Mouse (Mus musculus): ENCODE measurements around the gene Bcan.

The Bcan gene

GRCm38 (mm10) chr3:88000181-88000580 lies at the start of gene Bcan:
Bcan (minus strand) TSS chr3:88000230.
- peak; percentile 38 for DNase-seq (ENCODE audit: low read depth, low spot score)

- DNase-seq (ENCODE audit: low read depth, low spot score), result no peak
Measured at GRCm38 (mm10) chr3:88049532-88049931, 49.5 kb upstream of the Bcan start.

GRCm38 (mm10) chr3:88042661-88043421 lies 42.8 kb upstream of the Bcan start, which contains the start of gene Gpatch4:
Gpatch4 (plus strand) TSS chr3:88043108.
- DNase-seq (ENCODE audit: low read depth, low spot score), result peak; percentile 96

GRCm38 (mm10) chr3:88035561-88036293 lies 35.7 kb upstream of the Bcan start:
- no peak for DNase-seq (ENCODE audit: low read depth, low spot score)

- DNase-seq (ENCODE audit: low read depth, low spot score), result no peak
Measured at GRCm38 (mm10) chr3:88033506-88033905, 33.5 kb upstream of the Bcan start.

- peak; percentile 28 for DNase-seq (ENCODE audit: low read depth, low spot score)
Measured at GRCm38 (mm10) chr3:88030608-88031395, 30.8 kb upstream of the Bcan start.

GRCm38 (mm10) chr3:88027434-88028186 lies 27.6 kb upstream of the Bcan start, which contains the start of gene Hapln2:
Hapln2 (minus strand) TSS chr3:88027583.
- peak; percentile 71 for DNase-seq (ENCODE audit: low read depth, low spot score)

GRCm38 (mm10) chr3:88026823-88027222 lies 26.8 kb upstream of the Bcan start:
- DNase-seq (ENCODE audit: low read depth, low spot score), result no peak

GRCm38 (mm10) chr3:88023192-88024074 lies 23.4 kb upstream of the Bcan start:
- no peak for DNase-seq (ENCODE audit: low read depth, low spot score)

GRCm38 (mm10) chr3:88022322-88023191 lies 22.5 kb upstream of the Bcan start:
- DNase-seq (ENCODE audit: low read depth, low spot score), result peak; percentile 40

- DNase-seq (ENCODE audit: low read depth, low spot score), result no peak
Measured at GRCm38 (mm10) chr3:88010634-88011265, 10.7 kb upstream of the Bcan start.

GRCm38 (mm10) chr3:88005822-88006786 lies 6.1 kb upstream of the Bcan start:
- DNase-seq (ENCODE audit: low read depth, low spot score), result no peak

GRCm38 (mm10) chr3:88002291-88002976 lies 2.4 kb upstream of the Bcan start:
- no peak for DNase-seq (ENCODE audit: low read depth, low spot score)

- DNase-seq (ENCODE audit: low read depth, low spot score), result no peak
Measured at GRCm38 (mm10) chr3:88000816-88001595, 976 bp upstream of the Bcan start.

GRCm38 (mm10) chr3:87999243-87999895 lies 661 bp downstream of the Bcan start:
- no peak for DNase-seq (ENCODE audit: low read depth, low spot score)

GRCm38 (mm10) chr3:87998747-87999146 lies 1.3 kb downstream of the Bcan start:
- no peak for DNase-seq (ENCODE audit: low read depth, low spot score)

Data from telencephalon, adult 2 months (tissue).